ENCODE assay signal across 9 mouse cellular contexts in genomic region chr8:126526864-126527571, GRCm38 (mm10). TPM values are rescaled to one million over a fixed set of nuclear protein-coding genes. Genes with fewer than 3 reads are reported as not detected.
A peak's percentile ranks its signal among the peaks of the same experiment; 100 is the strongest.
DNase-seq lines count a peak whose midpoint lies in the region; ATAC-seq and TF ChIP-seq lines count a peak whose summit lies in the region.
"Had no signal": no experiment of that assay in that cellular context is flagged by ENCODE, and none has a peak within 500 bp of the region (broad histone marks: within the 10 kb centered on the region; RNA-seq: fewer than 3 reads in every experiment).

No protein-coding gene starts in this region.

- no peak for TF ChIP-seq POLR2A in cortical plate, adult 2 months (IDR thresholded peaks at IDR 0.05; ENCODE audit: extremely low read depth, insufficient read depth, low read length)

- H3K9me3 ChIP-seq in hindbrain, postnatal 0 days (ENCODE audit: low read length), result no peaks in the 10 kb centered on the region
- no peaks in the 10 kb centered on the region for H3K9me3 ChIP-seq in hindbrain, embryonic 12.5 days (replicated peaks)
- no peaks in the 10 kb centered on the region for H3K9me3 ChIP-seq in liver, embryonic 14.5 days (ENCODE audit: control insufficient read depth, low read length)
- no peaks in the 10 kb centered on the region for H3K9me3 ChIP-seq in stomach, embryonic 16.5 days (replicated peaks; ENCODE audit: control insufficient read depth, low read length)

- no peak overlapping the region for H3K9ac ChIP-seq in hindbrain, postnatal 0 days (replicated peaks; ENCODE audit: low read length)
- H3K9ac ChIP-seq in hindbrain, embryonic 12.5 days, result no peak overlapping the region
- no peak overlapping the region for H3K9ac ChIP-seq in liver, embryonic 14.5 days (replicated peaks)
- H3K9ac ChIP-seq in stomach, embryonic 16.5 days (ENCODE audit: low read length), result peak overlapping the region; percentile 50; the same call in 1 of the 2 replicates

- ATAC-seq in hindbrain, postnatal 0 days, result no peak
- ATAC-seq in hindbrain, embryonic 12.5 days (ENCODE audit: low FRiP score), result no peak
- peak; percentile 60 for ATAC-seq in liver, embryonic 14.5 days (ENCODE audit: insufficient read depth)
- peak; percentile 27; the same call in 1 of the 2 replicates for ATAC-seq in stomach, embryonic 16.5 days (ENCODE audit: insufficient read depth, low FRiP score)

- peak overlapping the region; percentile 59 for H3K27ac ChIP-seq in hindbrain, postnatal 0 days
- no peak overlapping the region for H3K27ac ChIP-seq in hindbrain, embryonic 12.5 days
- peak overlapping the region; percentile 39; the same call in 1 of the 2 replicates for H3K27ac ChIP-seq in cortical plate, adult 2 months (ENCODE audit: insufficient read depth, low read length)
- no peak overlapping the region for H3K27ac ChIP-seq in liver, embryonic 14.5 days
- H3K27ac ChIP-seq in stomach, embryonic 16.5 days (ENCODE audit: low read length), result peak overlapping the region; percentile 89

- H3K4me2 ChIP-seq in hindbrain, postnatal 0 days (ENCODE audit: low read depth, low read length), result no peak overlapping the region
- no peak overlapping the region for H3K4me2 ChIP-seq in hindbrain, embryonic 12.5 days (replicated peaks)
- H3K4me2 ChIP-seq in liver, embryonic 14.5 days (ENCODE audit: low read depth), result no peak overlapping the region
- no peak overlapping the region; the same call in 1 of the 2 replicates for H3K4me2 ChIP-seq in stomach, embryonic 16.5 days (ENCODE audit: low read depth, low read length)

- H3K27me3 ChIP-seq in hindbrain, postnatal 0 days (ENCODE audit: insufficient read depth, low read length), result no peaks in the 10 kb centered on the region
- H3K27me3 ChIP-seq in hindbrain, embryonic 12.5 days, result no peaks in the 10 kb centered on the region
- H3K27me3 ChIP-seq in liver, embryonic 14.5 days (ENCODE audit: control insufficient read depth, insufficient read depth, low read length), result no peaks in the 10 kb centered on the region
- H3K27me3 ChIP-seq in stomach, embryonic 16.5 days (ENCODE audit: control insufficient read depth, insufficient read depth, low read length), result no peaks in the 10 kb centered on the region

- no peaks in the 10 kb centered on the region for H3K36me3 ChIP-seq in hindbrain, postnatal 0 days (ENCODE audit: insufficient read depth, low read length)
- H3K36me3 ChIP-seq in hindbrain, embryonic 12.5 days, result no peaks in the 10 kb centered on the region
- no peaks in the 10 kb centered on the region for H3K36me3 ChIP-seq in liver, embryonic 14.5 days (replicated peaks; ENCODE audit: control insufficient read depth, insufficient read depth, low read depth)
- H3K36me3 ChIP-seq in stomach, embryonic 16.5 days (ENCODE audit: control insufficient read depth, insufficient read depth, low read length), result no peaks in the 10 kb centered on the region

- H3K4me3 ChIP-seq in hindbrain, postnatal 0 days (ENCODE audit: low read length), result no peak overlapping the region
- H3K4me3 ChIP-seq in hindbrain, embryonic 12.5 days, result no peak overlapping the region
- no peak overlapping the region for H3K4me3 ChIP-seq in cortical plate, adult 2 months (ENCODE audit: insufficient read depth, low read length)
- no peak overlapping the region for H3K4me3 ChIP-seq in liver, embryonic 14.5 days (ENCODE audit: insufficient read depth in 1 of 2, low read depth in 2 of 2, low read length in 2 of 2)
- no peak overlapping the region for H3K4me3 ChIP-seq in stomach, embryonic 16.5 days (replicated peaks; ENCODE audit: low read length)
- H3K4me3 ChIP-seq: erythroblast, embryonic 14.5 days had no signal

- WGBS in hindbrain, postnatal 0 days, result 50% methylated on average over 14 of the region's 14 CpGs
- 56% methylated on average over 14 of the region's 14 CpGs for WGBS in hindbrain, embryonic 12.5 days
- WGBS in liver, embryonic 14.5 days (ENCODE audit: insufficient replicate concordance), result 22% methylated on average over 14 of the region's 14 CpGs
- WGBS in stomach, embryonic 16.5 days, result 28% methylated on average over 14 of the region's 14 CpGs

- TF ChIP-seq EP300 in liver, embryonic 14.5 days (IDR thresholded peaks at IDR 0.05; ENCODE audit: low read depth), result no peak

- DNase-seq in hindbrain, postnatal 0 days (ENCODE audit: low spot score), result no peak
- DNase-seq in heart, postnatal 36 days, result peak; percentile 74 to 83
- no peak for DNase-seq in liver, embryonic 14.5 days (ENCODE audit: low read depth in 3 of 3, low spot score in 3 of 3)
- no peak for DNase-seq in frontal cortex, adult 2 months (ENCODE audit: extremely low spot score in 1 of 2, low spot score in 1 of 2)
- no peak for DNase-seq in adipocyte (ENCODE audit: low spot score)

- peaks cover 4% of the 10 kb centered on the region; the same call in 1 of the 2 replicates for H3K4me1 ChIP-seq in hindbrain, postnatal 0 days (ENCODE audit: insufficient read depth, low read length)
- peaks cover 10% of the 10 kb centered on the region for H3K4me1 ChIP-seq in hindbrain, embryonic 12.5 days
- H3K4me1 ChIP-seq in cortical plate, adult 2 months (ENCODE audit: control insufficient read depth, insufficient read depth, low read length), result peaks cover 14% of the 10 kb centered on the region
- peaks cover 0 to 6% of the 10 kb centered on the region in 2 experiments; a peak in 1 of 4 replicates for H3K4me1 ChIP-seq in liver, embryonic 14.5 days (replicated peaks; ENCODE audit: control insufficient read depth in 2 of 2, insufficient read depth in 2 of 2, low read length in 1 of 2)
- H3K4me1 ChIP-seq in stomach, embryonic 16.5 days (ENCODE audit: control insufficient read depth, insufficient read depth, low read length), result peaks cover 29% of the 10 kb centered on the region

- intact Hi-C loops in heart, postnatal 36 days (cut with DNase I), result loop anchor here (5.0 kb wide), 1 partner anchor 40 kb away; no protein-coding TSS in a partner anchor

- no peak for TF ChIP-seq CTCF in hindbrain, postnatal 0 days (IDR thresholded peaks at IDR 0.05; ENCODE audit: low read depth)
- no peak for TF ChIP-seq CTCF in cortical plate, adult 2 months (IDR thresholded peaks at IDR 0.05; ENCODE audit: extremely low read depth, insufficient read depth, low read length)
- TF ChIP-seq CTCF in liver, embryonic 14.5 days (IDR thresholded peaks at IDR 0.05; ENCODE audit: low read depth), result no peak

RNA-seq across cellular contexts. Expression of gene Tarbp1, which starts 52.2 kb away (rescaled TPM):
- total RNA-seq in hindbrain, postnatal 0 days (2014; rRNA removed), result 5.0 and 7.6 TPM in 2 replicates
- polyA plus RNA-seq in hindbrain, postnatal 0 days (2015; fragmentation: Nextera tagmentation; extraction: Ambion mirVana), result 1.2 TPM in 2 replicates
- 2.6 and 2.8 TPM in 2 replicates for polyA plus RNA-seq in hindbrain, embryonic 12.5 days (2016; fragmentation: Nextera tagmentation; extraction: Ambion mirVana)
- 5.5 and 6.2 TPM in 2 replicates for polyA plus RNA-seq in cortical plate, adult 2 months (2012; rRNA removed)
- 1 to 10 TPM; 3.7 to 4.9 TPM for total RNA-seq in heart, postnatal 36 days (2021)
- polyA plus RNA-seq in liver, embryonic 14.5 days (2012; rRNA removed), result 2.2 and 2.8 TPM in 2 replicates
- 1.5 and 1.9 TPM in 2 replicates for polyA plus RNA-seq in liver, embryonic 14.5 days (2014; fragmentation: Nextera tagmentation; extraction: Ambion mirVana)
- polyA plus RNA-seq in stomach, embryonic 16.5 days (2015; fragmentation: Nextera tagmentation; extraction: Ambion mirVana), result 1.6 and 2.2 TPM in 2 replicates
- polyA plus RNA-seq in frontal cortex, adult 2 months (2012; rRNA removed), result 6.2 and 6.8 TPM in 2 replicates

Comparison
In these comparisons a context has a peak if more than half of its experiments do, and no peak if none do; other contexts are left out.
1. H3K27ac ChIP-seq: peak in hindbrain, postnatal 0 days (single experiment), cortical plate, adult 2 months (single experiment) and stomach, embryonic 16.5 days (single experiment); none in hindbrain, embryonic 12.5 days (single experiment) and liver, embryonic 14.5 days (single experiment).
2. ATAC-seq: peak in liver, embryonic 14.5 days (single experiment) and stomach, embryonic 16.5 days (single experiment); none in hindbrain, postnatal 0 days (single experiment) and hindbrain, embryonic 12.5 days (single experiment).
3. DNase-seq: peak in heart, postnatal 36 days (2 of 2); none in hindbrain, postnatal 0 days (single experiment), liver, embryonic 14.5 days (0 of 3), frontal cortex, adult 2 months (0 of 2) and adipocyte (single experiment).